8 mouse cellular contexts compared by ENCODE assay signal in the genomic region with DNA sequence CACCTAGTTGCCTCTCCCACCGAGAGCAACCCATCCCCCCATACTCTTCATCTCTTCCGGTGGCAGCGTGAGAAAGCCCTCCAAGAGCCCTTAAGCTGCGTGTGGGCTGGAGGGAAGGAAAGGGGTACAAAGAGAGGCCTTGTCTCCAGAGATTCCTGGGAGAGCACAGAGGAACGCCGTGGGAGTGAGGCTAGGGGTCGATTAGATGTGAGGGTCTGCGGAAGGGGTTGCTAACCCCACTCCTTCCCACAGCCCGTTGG. TPM values are rescaled to one million over a fixed set of nuclear protein-coding genes. Genes with fewer than 3 reads are reported as not detected.
DNase-seq lines count a peak whose midpoint lies in the region; ATAC-seq and TF ChIP-seq lines count a peak whose summit lies in the region.

No protein-coding gene starts in this region.

- DNase-seq in kidney, postnatal 0 days (ENCODE audit: low spot score): peak; percentile 58
- DNase-seq in kidney, adult 8-10 months: no peak
- DNase-seq in embryo, embryonic 9.5 days (ENCODE audit: extremely low spot score): peak; percentile 70
- no peak for DNase-seq in cerebellum, adult 11 months
- DNase-seq in ovary, adult 18-20 months (ENCODE audit: low spot score): no peak

- no peak for TF ChIP-seq CTCF in kidney, postnatal 0 days (IDR thresholded peaks at IDR 0.05; ENCODE audit: low read depth)
- no peak for TF ChIP-seq CTCF in intestine, postnatal 0 days (IDR thresholded peaks at IDR 0.05; ENCODE audit: low read depth)

- H3K4me1 ChIP-seq in kidney, postnatal 0 days (replicated peaks; ENCODE audit: insufficient read depth, low read length): peaks cover 9% of the 10 kb centered on the region
- H3K4me1 ChIP-seq in intestine, postnatal 0 days (replicated peaks; ENCODE audit: control insufficient read depth, insufficient read depth, low read length): 0 out of 2 replicates have a peak, but pooled peaks cover 7% of the 10 kb centered on the region
- peaks cover 8% of the 10 kb centered on the region; the same call in 1 of the 2 replicates for H3K4me1 ChIP-seq in midbrain, embryonic 16.5 days (ENCODE audit: control insufficient read depth, insufficient read depth, low read length)

- no peak for ATAC-seq in kidney, postnatal 0 days (replicated peaks; ENCODE audit: low FRiP score, low read depth)
- ATAC-seq in intestine, postnatal 0 days: no peak
- peak; percentile 47 for ATAC-seq in midbrain, embryonic 16.5 days
- ATAC-seq in granulocyte monocyte progenitor cell, adult 5-6 weeks (replicated peaks; ENCODE audit: poor library complexity, severe bottlenecking): no peak

- 1% methylated on average over 9 of the region's 9 CpGs for WGBS in kidney, postnatal 0 days
- WGBS in intestine, postnatal 0 days: 5% methylated on average over 9 of the region's 9 CpGs
- 0% methylated on average over 9 of the region's 9 CpGs for WGBS in midbrain, embryonic 16.5 days

- no peaks in the 10 kb centered on the region for H3K36me3 ChIP-seq in kidney, postnatal 0 days (ENCODE audit: insufficient read depth, low read length)
- H3K36me3 ChIP-seq in intestine, postnatal 0 days (ENCODE audit: control insufficient read depth, insufficient read depth): peaks cover 21% of the 10 kb centered on the region
- no peaks in the 10 kb centered on the region for H3K36me3 ChIP-seq in midbrain, embryonic 16.5 days (ENCODE audit: control insufficient read depth, insufficient read depth, low read length)

- H3K27ac ChIP-seq in kidney, postnatal 0 days: peak overlapping the region; percentile 73
- H3K27ac ChIP-seq in intestine, postnatal 0 days (ENCODE audit: low read depth, low read length): peak overlapping the region; percentile 78
- H3K27ac ChIP-seq in midbrain, embryonic 16.5 days (ENCODE audit: low read length): peak overlapping the region; percentile 73

- H3K9me3 ChIP-seq in kidney, postnatal 0 days (replicated peaks; ENCODE audit: low read length): no peaks in the 10 kb centered on the region
- no peaks in the 10 kb centered on the region for H3K9me3 ChIP-seq in intestine, postnatal 0 days (ENCODE audit: control insufficient read depth)
- H3K9me3 ChIP-seq in midbrain, embryonic 16.5 days (replicated peaks; ENCODE audit: control insufficient read depth, low read length, poor library complexity, severe bottlenecking): no peaks in the 10 kb centered on the region

- peak overlapping the region; percentile 72 for H3K4me2 ChIP-seq in kidney, postnatal 0 days (ENCODE audit: low read length)
- peak overlapping the region; percentile 90 for H3K4me2 ChIP-seq in intestine, postnatal 0 days (replicated peaks; ENCODE audit: low read depth)
- H3K4me2 ChIP-seq in midbrain, embryonic 16.5 days (ENCODE audit: low read length): peak overlapping the region; percentile 98

- H3K4me3 ChIP-seq in kidney, postnatal 0 days (replicated peaks; ENCODE audit: low read depth, low read length): peak overlapping the region; percentile 54
- peak overlapping the region; percentile 56 for H3K4me3 ChIP-seq in intestine, postnatal 0 days (ENCODE audit: low read depth, low read length)
- H3K4me3 ChIP-seq in midbrain, embryonic 16.5 days (ENCODE audit: low read depth, low read length): peak overlapping the region; percentile 55

- H3K27me3 ChIP-seq in kidney, postnatal 0 days (ENCODE audit: insufficient read depth, low read length): no peaks in the 10 kb centered on the region
- no peaks in the 10 kb centered on the region for H3K27me3 ChIP-seq in intestine, postnatal 0 days (replicated peaks; ENCODE audit: control insufficient read depth, insufficient read depth, low read length)
- H3K27me3 ChIP-seq in midbrain, embryonic 16.5 days (ENCODE audit: control insufficient read depth, insufficient read depth, low read depth, low read length): no peaks in the 10 kb centered on the region

- peak overlapping the region; percentile 56 for H3K9ac ChIP-seq in kidney, postnatal 0 days (ENCODE audit: low read depth, low read length)
- H3K9ac ChIP-seq in intestine, postnatal 0 days (ENCODE audit: low read depth, low read length): peak overlapping the region; percentile 59
- H3K9ac ChIP-seq in midbrain, embryonic 16.5 days (ENCODE audit: low read depth, low read length): peak overlapping the region; percentile 78

RNA-seq across cellular contexts. Expression of gene Mical1, which starts 0.8 kb away (rescaled TPM):
- polyA plus RNA-seq in kidney, postnatal 0 days (2015; fragmentation: Nextera tagmentation; extraction: Ambion mirVana): 19.6 and 19.9 TPM in 2 replicates
- 32.2 and 37.7 TPM in 2 replicates for polyA plus RNA-seq in intestine, postnatal 0 days (2015; fragmentation: Nextera tagmentation; extraction: Ambion mirVana)
- 23.2 and 24.6 TPM in 2 replicates for polyA plus RNA-seq in midbrain, embryonic 16.5 days (2015; fragmentation: Nextera tagmentation; extraction: Ambion mirVana)
- 74.8 and 105 TPM in 2 replicates for total RNA-seq in granulocyte monocyte progenitor cell, adult 5-6 weeks (2014; fragmentation: Nextera tagmentation)
- total RNA-seq in granulocyte monocyte progenitor cell, adult 5-6 weeks (2017): 32.2 and 49.3 TPM in 2 replicates

RNA-seq across cellular contexts. Expression of gene Smpd2, which starts 13.2 kb away (rescaled TPM):
- polyA plus RNA-seq in kidney, postnatal 0 days (2015; fragmentation: Nextera tagmentation; extraction: Ambion mirVana): 70.4 and 79.8 TPM in 2 replicates
- 65.1 and 65.8 TPM in 2 replicates for polyA plus RNA-seq in intestine, postnatal 0 days (2015; fragmentation: Nextera tagmentation; extraction: Ambion mirVana)
- 36.5 and 44.1 TPM in 2 replicates for polyA plus RNA-seq in midbrain, embryonic 16.5 days (2015; fragmentation: Nextera tagmentation; extraction: Ambion mirVana)
- 23.0 and 24.4 TPM in 2 replicates for total RNA-seq in granulocyte monocyte progenitor cell, adult 5-6 weeks (2014; fragmentation: Nextera tagmentation)
- total RNA-seq in granulocyte monocyte progenitor cell, adult 5-6 weeks (2017): 10.1 and 13.0 TPM in 2 replicates

RNA-seq across cellular contexts. Expression of gene Ppil6, which starts 13.3 kb away (rescaled TPM):
- 3.3 and 4.6 TPM in 2 replicates for polyA plus RNA-seq in kidney, postnatal 0 days (2015; fragmentation: Nextera tagmentation; extraction: Ambion mirVana)
- 1.0 and 1.3 TPM in 2 replicates for polyA plus RNA-seq in intestine, postnatal 0 days (2015; fragmentation: Nextera tagmentation; extraction: Ambion mirVana)
- polyA plus RNA-seq in midbrain, embryonic 16.5 days (2015; fragmentation: Nextera tagmentation; extraction: Ambion mirVana): 4.0 and 4.1 TPM in 2 replicates
- total RNA-seq in granulocyte monocyte progenitor cell, adult 5-6 weeks (2014; fragmentation: Nextera tagmentation): not detected in 2 replicates
- not detected in 2 replicates for total RNA-seq in granulocyte monocyte progenitor cell, adult 5-6 weeks (2017)

RNA-seq across cellular contexts. Expression of gene Zbtb24, which starts 26.8 kb away (rescaled TPM):
- polyA plus RNA-seq in kidney, postnatal 0 days (2015; fragmentation: Nextera tagmentation; extraction: Ambion mirVana): 16.9 and 18.4 TPM in 2 replicates
- polyA plus RNA-seq in intestine, postnatal 0 days (2015; fragmentation: Nextera tagmentation; extraction: Ambion mirVana): 12.9 and 16.0 TPM in 2 replicates
- 19.3 and 20.0 TPM in 2 replicates for polyA plus RNA-seq in midbrain, embryonic 16.5 days (2015; fragmentation: Nextera tagmentation; extraction: Ambion mirVana)
- total RNA-seq in granulocyte monocyte progenitor cell, adult 5-6 weeks (2014; fragmentation: Nextera tagmentation): 11.4 and 14.1 TPM in 2 replicates
- 17.2 and 18.1 TPM in 2 replicates for total RNA-seq in granulocyte monocyte progenitor cell, adult 5-6 weeks (2017)

RNA-seq across cellular contexts. Expression of gene Cd164, which starts 42.3 kb away (rescaled TPM):
- 184 and 193 TPM in 2 replicates for polyA plus RNA-seq in kidney, postnatal 0 days (2015; fragmentation: Nextera tagmentation; extraction: Ambion mirVana)
- 181 and 189 TPM in 2 replicates for polyA plus RNA-seq in intestine, postnatal 0 days (2015; fragmentation: Nextera tagmentation; extraction: Ambion mirVana)
- polyA plus RNA-seq in midbrain, embryonic 16.5 days (2015; fragmentation: Nextera tagmentation; extraction: Ambion mirVana): 44.7 and 48.8 TPM in 2 replicates
- total RNA-seq in granulocyte monocyte progenitor cell, adult 5-6 weeks (2014; fragmentation: Nextera tagmentation): 140 and 168 TPM in 2 replicates
- 169 and 206 TPM in 2 replicates for total RNA-seq in granulocyte monocyte progenitor cell, adult 5-6 weeks (2017)

Comparison
In these comparisons a context has a peak if more than half of its experiments do, and no peak if none do; other contexts are left out.
1. DNase-seq: peak in kidney, postnatal 0 days (single experiment) and embryo, embryonic 9.5 days (single experiment); none in kidney, adult 8-10 months (0 of 2), cerebellum, adult 11 months (single experiment) and ovary, adult 18-20 months (single experiment).
2. Peak in every context shown above with its lines, with median percentiles within 50 percentile points of each other: H3K27ac ChIP-seq, H3K4me2 ChIP-seq, H3K4me3 ChIP-seq and H3K9ac ChIP-seq.